Mouse (Mus musculus): ENCODE data around the gene Pfdn6.
A peak's percentile ranks its signal among the peaks of the same experiment; 100 is the strongest.

Pfdn6 gene

GRCm38 (mm10) chr17:33940206-33940805 lies at the start of gene Pfdn6, which contains the start of gene Wdr46:
Pfdn6 (minus strand) TSS chr17:33940343.
Wdr46 (plus strand) TSS chr17:33940660.
- peak; percentile 82 to 84 for DNase-seq

GRCm38 (mm10) chr17:33982136-33982535 lies 42.0 kb upstream of the Pfdn6 start:
- peak; percentile 77 to 79 for DNase-seq

GRCm38 (mm10) chr17:33981192-33981909 lies 41.2 kb upstream of the Pfdn6 start:
- peak; percentile 87 to 89 for DNase-seq

GRCm38 (mm10) chr17:33980181-33981035 lies 40.3 kb upstream of the Pfdn6 start:
- no peak for DNase-seq

- no peak for DNase-seq
These were observed 39.4 kb upstream of the Pfdn6 start for GRCm38 (mm10) chr17:33979512-33980050.

- DNase-seq: peak; percentile 54 to 62
These were observed 38.5 kb upstream of the Pfdn6 start for GRCm38 (mm10) chr17:33978631-33979031.

GRCm38 (mm10) chr17:33977861-33978557 lies 37.9 kb upstream of the Pfdn6 start:
- no peak for DNase-seq

- DNase-seq: no peak
These were observed 33.4 kb upstream of the Pfdn6 start for GRCm38 (mm10) chr17:33973572-33973971.

- DNase-seq: no peak
These were observed 32.5 kb upstream of the Pfdn6 start for GRCm38 (mm10) chr17:33972691-33973090.

GRCm38 (mm10) chr17:33969394-33969793 lies 29.3 kb upstream of the Pfdn6 start:
- no peak for DNase-seq

GRCm38 (mm10) chr17:33968927-33969326 lies 28.8 kb upstream of the Pfdn6 start:
- DNase-seq: no peak

GRCm38 (mm10) chr17:33968489-33968888 lies 28.3 kb upstream of the Pfdn6 start:
- DNase-seq: peak; percentile 73 to 77

- DNase-seq: no peak
These were observed 25.9 kb upstream of the Pfdn6 start for GRCm38 (mm10) chr17:33965846-33966550.

GRCm38 (mm10) chr17:33965082-33965845 lies 25.1 kb upstream of the Pfdn6 start:
- DNase-seq: no peak

- DNase-seq: no peak
These were observed 22.7 kb upstream of the Pfdn6 start for GRCm38 (mm10) chr17:33962876-33963275.

- DNase-seq: no peak
These were observed 19.8 kb upstream of the Pfdn6 start for GRCm38 (mm10) chr17:33959948-33960347.

- DNase-seq: no peak
These were observed 19.0 kb upstream of the Pfdn6 start for GRCm38 (mm10) chr17:33959135-33959534.

GRCm38 (mm10) chr17:33958451-33958850 lies 18.3 kb upstream of the Pfdn6 start:
- DNase-seq: no peak

- no peak for DNase-seq
These were observed 17.4 kb upstream of the Pfdn6 start for GRCm38 (mm10) chr17:33957493-33957892.

- no peak for DNase-seq
These were observed 16.2 kb upstream of the Pfdn6 start for GRCm38 (mm10) chr17:33956336-33956735.
